Mouse (Mus musculus) myocyte (in vitro differentiated cells): ENCODE measurements at regions not wholly inside any gene's neighbourhood (a gene's known extent, or its start where the extent isn't known, plus 50 kb on each side); places are given as distances from the start of the nearest gene placed in this dataset.

Experiments used
- H3K27me3 ChIP-seq: one replicate; pipeline ENCODE4 v1.6.1; 2011; ENCODE audit not compliant: control insufficient read depth, insufficient read depth, insufficient read length
- H3K36me3 ChIP-seq: one replicate; pipeline ENCODE4 v1.6.1; 2011; ENCODE audit not compliant: control insufficient read depth, insufficient read depth
- H3K4me2 ChIP-seq: one replicate; pipeline ENCODE4 v1.6.1; 2011; ENCODE audit warnings: low read depth, control low read depth
- H3K4me3 ChIP-seq: one replicate; pipeline ENCODE4 v1.5.1; 2011; ENCODE audit warnings: mild to moderate bottlenecking, control low read depth, moderate library complexity
- H3K79me2 ChIP-seq: one replicate; pipeline ENCODE4 v1.6.1; 2011; ENCODE audit not compliant: control insufficient read depth, insufficient read depth
- H3ac ChIP-seq: one replicate; pipeline ENCODE4 v1.6.1; 2011; ENCODE audit not compliant: control insufficient read depth, insufficient read length
- CEBPB ChIP-seq: IDR thresholded peaks from 2 replicates; pipeline ENCODE4 v1.6.1; 2011; ENCODE audit warnings: mild to moderate bottlenecking, moderate library complexity; ENCODE audit not compliant: poor library complexity, insufficient read depth, severe bottlenecking
- E2F4 ChIP-seq: IDR thresholded peaks from one replicate; pipeline ENCODE4 v1.6.1; 2011; ENCODE audit warnings: mild to moderate bottlenecking, control low read depth, moderate library complexity; ENCODE audit not compliant: insufficient read depth
- MAX ChIP-seq: IDR thresholded peaks from one replicate; pipeline ENCODE4 v1.6.1; 2011; ENCODE audit warnings: low read depth, mild to moderate bottlenecking, control low read depth
- MYOD1 ChIP-seq, 3 experiments: IDR thresholded peaks; one replicate each; pipeline ENCODE4 v1.6.1; 2011; ENCODE audit warnings: control low read depth in 2 of 3, low read depth in 2 of 3, mild to moderate bottlenecking in 2 of 3, moderate library complexity in 1 of 3; ENCODE audit not compliant: insufficient read length in 2 of 3, control insufficient read depth in 1 of 3
- MYOG ChIP-seq, 3 experiments: IDR thresholded peaks; one replicate each; pipeline ENCODE4 v1.6.1; 2011; ENCODE audit warnings: control low read depth in 2 of 3, low read depth in 2 of 3, mild to moderate bottlenecking in 2 of 3; ENCODE audit not compliant: insufficient read length in 2 of 3, control insufficient read depth in 1 of 3, insufficient read depth in 1 of 3
- POLR2A ChIP-seq: IDR thresholded peaks from one replicate; pipeline ENCODE4 v1.6.1; 2011; ENCODE audit warnings: low read depth, mild to moderate bottlenecking, control low read depth, moderate library complexity; ENCODE audit not compliant: insufficient read length
- POLR2AphosphoS2 ChIP-seq: IDR thresholded peaks from one replicate; pipeline ENCODE4 v1.6.1; 2011; ENCODE audit warnings: low read depth, control low read depth; ENCODE audit not compliant: insufficient read length
- REST ChIP-seq: IDR thresholded peaks from one replicate; pipeline ENCODE4 v1.6.1; 2011; ENCODE audit warnings: mild to moderate bottlenecking, control low read depth, moderate library complexity; ENCODE audit not compliant: insufficient read depth, insufficient read length
- SRF ChIP-seq: IDR thresholded peaks from one replicate; pipeline ENCODE4 v1.6.1; 2011; ENCODE audit warnings: low read depth; ENCODE audit not compliant: control insufficient read depth, insufficient read length
- TCF12 ChIP-seq: IDR thresholded peaks from one replicate; pipeline ENCODE4 v1.6.1; 2011; ENCODE audit warnings: mild to moderate bottlenecking, control low read depth; ENCODE audit not compliant: poor library complexity, insufficient read depth, severe bottlenecking
- TCF3 ChIP-seq: IDR thresholded peaks from one replicate; pipeline ENCODE4 v1.6.1; 2011; ENCODE audit warnings: low read depth, control low read depth; ENCODE audit not compliant: insufficient read length
- USF1 ChIP-seq: IDR thresholded peaks from one replicate; pipeline ENCODE4 v1.6.1; 2011; ENCODE audit warnings: low read depth, mild to moderate bottlenecking, control low read depth, moderate library complexity

DNA sequence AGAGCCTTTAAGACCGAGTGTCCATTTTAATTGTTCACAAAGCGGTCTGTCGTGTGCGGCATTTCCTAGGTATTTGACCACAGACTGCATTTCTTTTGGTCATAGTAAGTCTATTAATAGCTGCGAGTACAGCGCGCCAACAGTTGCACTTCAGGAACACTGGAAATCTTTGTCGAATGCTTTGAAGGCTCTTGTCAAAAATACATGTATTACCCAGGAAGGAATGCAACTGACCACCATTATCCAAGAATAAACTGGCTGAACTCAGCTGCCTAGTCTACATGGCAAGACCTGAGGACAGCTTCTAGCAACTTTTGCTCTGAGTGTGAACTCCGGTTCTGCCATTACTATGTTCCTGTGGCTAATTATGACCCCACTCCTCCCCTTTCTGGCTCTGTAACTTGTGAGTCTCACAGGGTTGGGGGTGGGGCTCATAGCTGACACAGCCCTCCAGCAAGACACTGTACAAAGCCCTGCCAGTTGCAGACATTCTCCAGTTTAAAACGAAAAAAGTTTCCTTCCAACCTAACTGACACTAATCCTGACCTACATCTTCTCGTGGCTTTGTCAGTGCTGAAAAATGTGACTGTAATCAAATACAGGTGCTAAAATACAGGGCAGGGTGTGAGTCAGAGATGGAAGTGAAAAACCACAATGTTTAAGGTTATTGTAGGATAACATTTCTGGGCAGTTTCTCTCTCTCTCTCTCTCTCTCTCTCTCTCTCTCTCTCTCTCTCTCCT lies 73.2 kb upstream of the Kif2a start:
- Histone ChIP-seq H3K36me3 (no peaks in the 10 kb centered on the region), H3ac (no peak overlapping the region), H3K27me3 (no peaks in the 10 kb centered on the region), H3K4me2 (peak overlapping the region; percentile 64), H3K79me2 (no peaks in the 10 kb centered on the region), H3K4me3 (no peak overlapping the region)
- TF ChIP-seq MYOD1 (IDR thresholded peaks at IDR 0.05; ENCODE audit: control insufficient read depth in 1 of 3, insufficient read length in 2 of 3, low read depth in 2 of 3): peak in 1 of 3 experiments; percentile 5
- TF ChIP-seq MYOG (IDR thresholded peaks at IDR 0.05; ENCODE audit: control insufficient read depth in 1 of 3, insufficient read depth in 1 of 3, insufficient read length in 2 of 3, low read depth in 2 of 3): no peak
- TF ChIP-seq USF1: no peak
- TF ChIP-seq TCF3: no peak
- no peak for TF ChIP-seq MAX
- TF ChIP-seq TCF12: peak; percentile 70
- TF ChIP-seq POLR2A: no peak
- TF ChIP-seq E2F4: no peak

DNA sequence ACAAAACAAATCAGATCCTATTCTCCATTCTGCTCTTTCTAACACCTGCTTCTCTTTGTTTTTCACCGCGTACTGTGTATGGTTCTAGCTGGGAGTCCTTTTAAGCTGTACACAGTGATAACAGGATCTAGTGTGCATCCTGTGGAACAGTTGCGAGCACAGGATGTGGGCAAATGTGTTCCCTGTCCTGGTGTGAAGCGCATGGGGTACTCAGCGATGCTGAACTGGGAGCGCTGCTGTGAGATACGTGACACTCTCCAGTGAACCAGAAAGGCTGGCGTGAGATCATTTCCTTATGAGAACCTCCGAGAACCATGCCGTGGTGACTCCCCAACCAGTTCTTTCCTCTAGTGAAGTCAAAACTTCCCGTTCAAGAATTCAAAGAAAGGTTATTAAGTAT lies 72.6 kb upstream of the Kif2a start:
- no peak for TF ChIP-seq CEBPB
- no peak for TF ChIP-seq SRF
- TF ChIP-seq POLR2A: no peak
- no peak for TF ChIP-seq TCF3
- no peak for TF ChIP-seq TCF12
- no peak for TF ChIP-seq POLR2AphosphoS2
- TF ChIP-seq USF1: no peak
- Histone ChIP-seq H3K4me2 (peak overlapping the region; percentile 46), H3ac (no peak overlapping the region), H3K4me3 (no peak overlapping the region), H3K79me2 (no peaks in the 10 kb centered on the region), H3K36me3 (no peaks in the 10 kb centered on the region), H3K27me3 (no peaks in the 10 kb centered on the region)

DNA sequence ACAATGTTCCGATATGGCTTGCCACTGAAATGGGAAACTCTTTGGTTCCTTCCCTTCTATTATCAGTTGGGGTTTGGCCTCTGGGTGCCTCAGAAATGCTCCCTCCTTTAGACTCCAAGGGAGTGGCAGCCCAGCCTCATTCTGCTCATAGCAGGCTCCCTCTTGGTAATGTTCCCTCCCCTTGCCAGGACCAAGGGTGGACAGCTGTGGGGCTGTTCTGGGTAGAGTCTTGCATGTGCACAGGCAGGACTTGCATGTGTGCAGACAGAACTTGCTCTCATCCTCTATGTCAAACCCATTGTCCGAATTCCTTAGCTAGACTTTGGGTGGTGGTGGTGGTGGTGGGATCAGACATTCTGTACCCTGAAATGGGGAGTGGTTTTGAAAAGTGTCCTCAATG lies 71.8 kb upstream of the Kif2a start:
- Histone ChIP-seq H3K79me2 (no peaks in the 10 kb centered on the region), H3K27me3 (no peaks in the 10 kb centered on the region), H3K4me2 (peak overlapping the region; percentile 46), H3K36me3 (no peaks in the 10 kb centered on the region), H3ac (no peak overlapping the region), H3K4me3 (no peak overlapping the region)
- peak; percentile 60 to 94 (median 75) for TF ChIP-seq MYOD1 (IDR thresholded peaks at IDR 0.05; ENCODE audit: control insufficient read depth in 1 of 3, insufficient read length in 2 of 3, low read depth in 2 of 3)
- no peak for TF ChIP-seq REST
- TF ChIP-seq CEBPB: no peak
- TF ChIP-seq TCF12: peak; percentile 60
- TF ChIP-seq E2F4: no peak
- TF ChIP-seq MYOG (IDR thresholded peaks at IDR 0.05; ENCODE audit: control insufficient read depth in 1 of 3, insufficient read depth in 1 of 3, insufficient read length in 2 of 3, low read depth in 2 of 3): peak; percentile 88 to 97 (median 93)
- TF ChIP-seq SRF: no peak
- no peak for TF ChIP-seq POLR2A
- TF ChIP-seq MAX: no peak
- no peak for TF ChIP-seq POLR2AphosphoS2
- peak; percentile 59 for TF ChIP-seq TCF3
- no peak for TF ChIP-seq USF1

DNA sequence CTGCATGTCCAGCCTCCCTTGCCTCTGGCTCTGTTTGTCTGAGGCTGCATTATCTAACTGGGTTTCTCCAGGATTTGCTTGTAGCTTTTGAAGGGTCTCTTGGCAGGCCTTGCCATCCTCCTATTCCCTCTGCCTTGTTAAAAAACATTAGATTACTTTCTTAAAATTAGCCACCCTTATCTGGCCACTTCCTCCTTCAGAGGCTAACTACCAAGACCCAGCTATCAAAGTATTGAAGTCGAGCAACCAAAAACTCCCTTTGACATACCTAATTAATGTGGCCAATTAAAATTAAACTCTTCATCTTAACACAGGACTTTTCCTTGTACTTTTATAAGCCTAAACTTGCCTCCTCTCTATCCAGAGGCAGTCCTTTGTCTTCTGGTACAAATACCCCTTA lies 66.3 kb upstream of the Kif2a start:
- Histone ChIP-seq H3K27me3 (no peaks in the 10 kb centered on the region), H3K79me2 (no peaks in the 10 kb centered on the region), H3K4me2 (no peak overlapping the region), H3K36me3 (no peaks in the 10 kb centered on the region), H3K4me3 (no peak overlapping the region), H3ac (no peak overlapping the region)
- TF ChIP-seq MYOD1 (IDR thresholded peaks at IDR 0.05; ENCODE audit: control insufficient read depth in 1 of 3, insufficient read length in 2 of 3, low read depth in 2 of 3) (no peak), TCF3 (no peak), POLR2AphosphoS2 (no peak), REST (no peak), E2F4 (no peak), TCF12 (no peak), USF1 (no peak), POLR2A (no peak), CEBPB (no peak), MAX (no peak)

DNA sequence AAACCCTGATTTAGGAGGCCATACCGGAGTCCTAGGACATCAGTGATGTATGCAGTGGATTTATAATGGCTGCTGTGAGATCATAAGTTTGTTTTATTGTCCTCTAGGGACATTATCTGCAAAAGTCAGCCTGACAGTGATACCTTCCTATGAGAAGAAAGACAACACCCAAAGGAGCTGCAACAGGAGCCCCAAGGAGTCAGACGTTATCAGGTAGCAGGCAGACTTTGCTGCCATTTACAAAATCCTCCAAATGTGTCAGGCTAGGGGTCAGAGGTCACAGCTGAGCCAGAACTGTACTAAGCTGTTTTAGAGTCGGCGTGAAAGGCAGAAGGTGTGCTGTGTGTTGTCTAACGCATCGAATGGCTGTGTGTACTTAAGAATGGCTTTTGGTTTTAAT lies 65.4 kb upstream of the Kif2a start:
- Histone ChIP-seq H3K36me3 (no peaks in the 10 kb centered on the region), H3K4me2 (no peak overlapping the region), H3K79me2 (no peaks in the 10 kb centered on the region), H3K27me3 (no peaks in the 10 kb centered on the region), H3ac (no peak overlapping the region), H3K4me3 (no peak overlapping the region)
- TF ChIP-seq E2F4: no peak
- no peak for TF ChIP-seq CEBPB
- TF ChIP-seq MYOD1 (IDR thresholded peaks at IDR 0.05; ENCODE audit: control insufficient read depth in 1 of 3, insufficient read length in 2 of 3, low read depth in 2 of 3): no peak
- TF ChIP-seq MYOG (IDR thresholded peaks at IDR 0.05; ENCODE audit: control insufficient read depth in 1 of 3, insufficient read depth in 1 of 3, insufficient read length in 2 of 3, low read depth in 2 of 3): no peak
- no peak for TF ChIP-seq MAX
- TF ChIP-seq REST: no peak
- TF ChIP-seq USF1: no peak
- no peak for TF ChIP-seq TCF3
- no peak for TF ChIP-seq POLR2A
- no peak for TF ChIP-seq SRF
- TF ChIP-seq TCF12: no peak
- no peak for TF ChIP-seq POLR2AphosphoS2
